Mouse (Mus musculus): ENCODE data around the gene Upk3bl. TPM values are rescaled to one million over a fixed set of nuclear protein-coding genes. Genes with fewer than 3 reads are reported as not detected.

Gene Upk3bl
- polyA plus RNA-seq, 1 experiment: not detected

DNA sequence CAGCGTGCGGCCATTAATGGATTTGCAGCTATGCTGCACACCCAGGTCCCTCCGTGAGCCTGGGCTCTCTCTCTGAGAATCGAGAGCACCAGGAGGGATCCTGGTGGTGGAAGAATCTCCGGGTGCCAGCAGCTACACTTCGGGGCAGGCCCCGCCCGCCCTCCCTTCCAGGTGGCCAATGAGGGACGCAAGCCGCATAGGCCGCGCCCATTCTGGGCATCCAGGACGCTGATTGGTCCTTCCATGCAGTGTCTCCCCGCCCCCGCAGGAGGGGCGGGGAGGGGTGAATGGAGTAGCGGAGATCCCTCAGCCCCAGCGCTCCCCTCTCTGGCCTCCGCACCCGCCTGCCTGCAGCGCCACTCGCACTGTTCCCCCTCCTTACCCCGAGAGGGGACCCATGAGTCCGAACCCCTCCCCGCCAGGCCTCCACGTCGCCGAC lies 29.4 kb downstream of the Upk3bl start, which contains the start of gene Rasa4:
Gene Rasa4 (plus strand): TSS at position 248 of the 439 bp plus-strand sequence.
- under 1% methylated on average over 28 of the region's 28 CpGs for WGBS
- H3K27ac ChIP-seq (ENCODE audit: insufficient read depth, low read length): peak within 1 kb of the TSS; percentile 61

GRCm38 (mm10) chr5:136084144-136084881 lies 30.0 kb downstream of the Upk3bl start:
- Histone ChIP-seq H3K4me3 (ENCODE audit: extremely low read depth, insufficient read depth, insufficient read length) (peak overlapping the region; percentile 82), H3K27ac (ENCODE audit: insufficient read depth, low read length) (peak overlapping the region; percentile 61), H3K27me3 (ENCODE audit: control insufficient read depth, insufficient read depth, low read length) (no peaks in the 10 kb centered on the region), H3K36me3 (ENCODE audit: control insufficient read depth, insufficient read depth, low read length) (no peaks in the 10 kb centered on the region), H3K4me1 (ENCODE audit: control insufficient read depth, insufficient read depth, insufficient read length) (peaks cover 11% of the 10 kb centered on the region; the same call in 1 of the 2 replicates)
- TF ChIP-seq POLR2A (IDR thresholded peaks at IDR 0.05; ENCODE audit: low read depth, low read length): no peak
- DNase-seq (ENCODE audit: low read depth in 1 of 2, low spot score in 2 of 2): no peak
- WGBS: 1% methylated on average over 23 of the region's 23 CpGs

More for the DNA sequence above, 29.4 kb downstream of the Upk3bl start, which contains the start of gene Rasa4:
- DNase-seq (ENCODE audit: low read depth in 1 of 2, low spot score in 2 of 2): peak; percentile 89 to 92
- peak within 1 kb of the TSS; percentile 82 for H3K4me3 ChIP-seq (ENCODE audit: extremely low read depth, insufficient read depth, insufficient read length)
- no peaks in the 10 kb centered on the region for H3K36me3 ChIP-seq (ENCODE audit: control insufficient read depth, insufficient read depth, low read length)
- TF ChIP-seq POLR2A (IDR thresholded peaks at IDR 0.05; ENCODE audit: low read depth, low read length) (peak; percentile 21; the same call in 1 of the 2 replicates), CTCF (IDR thresholded peaks at IDR 0.05; ENCODE audit: extremely low read depth, insufficient read depth, insufficient read length, insufficient replicate concordance) (no peak)
- peaks cover 9% of the 10 kb centered on the region; the same call in 1 of the 2 replicates for H3K4me1 ChIP-seq (ENCODE audit: control insufficient read depth, insufficient read depth, insufficient read length)
- H3K27me3 ChIP-seq (ENCODE audit: control insufficient read depth, insufficient read depth, low read length): no peaks in the 10 kb centered on the region

- WGBS: 12% methylated on average over 18 of the region's 21 CpGs
- Histone ChIP-seq H3K27ac (ENCODE audit: insufficient read depth, low read length) (peak overlapping the region; percentile 61), H3K36me3 (ENCODE audit: control insufficient read depth, insufficient read depth, low read length) (no peaks in the 10 kb centered on the region), H3K4me1 (ENCODE audit: control insufficient read depth, insufficient read depth, insufficient read length) (peaks cover 14% of the 10 kb centered on the region; the same call in 1 of the 2 replicates), H3K4me3 (ENCODE audit: extremely low read depth, insufficient read depth, insufficient read length) (peak overlapping the region; percentile 82), H3K27me3 (ENCODE audit: control insufficient read depth, insufficient read depth, low read length) (no peaks in the 10 kb centered on the region)
- peak in 1 of 2 experiments; percentile 15 for DNase-seq (ENCODE audit: low read depth in 1 of 2, low spot score in 2 of 2)
- no peak for TF ChIP-seq CTCF (IDR thresholded peaks at IDR 0.05; ENCODE audit: extremely low read depth, insufficient read depth, insufficient read length, insufficient replicate concordance)
- no peak for TF ChIP-seq POLR2A (IDR thresholded peaks at IDR 0.05; ENCODE audit: low read depth, low read length)
These were observed 30.8 kb downstream of the Upk3bl start for GRCm38 (mm10) chr5:136084891-136085651.

- WGBS: 59% methylated on average over 8 of the region's 8 CpGs
- H3K36me3 ChIP-seq (ENCODE audit: control insufficient read depth, insufficient read depth, low read length): no peaks in the 10 kb centered on the region
- TF ChIP-seq CTCF (IDR thresholded peaks at IDR 0.05; ENCODE audit: extremely low read depth, insufficient read depth, insufficient read length, insufficient replicate concordance): no peak
- TF ChIP-seq POLR2A (IDR thresholded peaks at IDR 0.05; ENCODE audit: low read depth, low read length): no peak
These were observed 32.0 kb downstream of the Upk3bl start for GRCm38 (mm10) chr5:136086290-136086689.

DNA sequence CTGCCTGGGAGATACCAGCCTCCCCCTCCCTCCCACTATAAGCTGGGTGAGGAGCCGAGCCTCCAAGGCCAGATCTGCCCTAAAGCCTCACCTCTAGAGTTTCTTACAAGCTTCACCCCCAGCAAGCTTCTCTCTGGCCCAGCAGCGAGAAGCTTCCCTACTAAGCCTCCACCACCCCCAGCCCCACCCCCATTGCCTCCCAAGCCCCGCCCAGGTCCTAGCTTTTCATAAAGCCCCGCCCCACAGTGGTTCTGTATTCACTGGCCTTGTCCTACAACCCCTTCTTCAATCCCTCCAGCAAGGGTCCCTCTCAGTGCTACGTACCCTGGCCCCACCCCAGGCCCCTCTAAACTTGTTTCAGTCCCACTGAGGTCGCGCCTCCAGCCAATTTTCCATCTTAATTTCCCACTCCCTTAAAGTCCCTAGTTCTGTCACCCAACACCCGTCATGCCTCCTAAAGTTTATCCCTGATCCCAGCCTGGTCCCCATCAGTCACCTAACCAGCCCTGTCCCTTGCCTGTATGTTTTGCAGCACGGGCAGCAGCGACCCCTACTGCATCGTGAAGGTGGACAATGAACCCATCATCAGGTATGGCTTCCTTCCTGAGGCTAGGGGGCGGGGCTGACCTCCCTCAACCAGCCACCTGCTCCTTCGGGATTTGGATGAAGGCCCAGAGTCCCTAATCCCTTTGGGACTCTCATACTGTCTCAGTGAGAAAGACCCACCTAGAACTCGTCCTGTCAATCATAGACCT lies 34.7 kb downstream of the Upk3bl start:
- Histone ChIP-seq H3K36me3 (ENCODE audit: control insufficient read depth, insufficient read depth, low read length) (no peaks in the 10 kb centered on the region), H3K4me3 (ENCODE audit: extremely low read depth, insufficient read depth, insufficient read length) (no peak overlapping the region), H3K4me1 (ENCODE audit: control insufficient read depth, insufficient read depth, insufficient read length) (peaks cover 11% of the 10 kb centered on the region), H3K27me3 (ENCODE audit: control insufficient read depth, insufficient read depth, low read length) (no peaks in the 10 kb centered on the region), H3K27ac (ENCODE audit: insufficient read depth, low read length) (no peak overlapping the region)
- TF ChIP-seq CTCF (IDR thresholded peaks at IDR 0.05; ENCODE audit: extremely low read depth, insufficient read depth, insufficient read length, insufficient replicate concordance): no peak
- no peak for TF ChIP-seq POLR2A (IDR thresholded peaks at IDR 0.05; ENCODE audit: low read depth, low read length)
- no peak for DNase-seq (ENCODE audit: low read depth in 1 of 2, low spot score in 2 of 2)
- 75% methylated on average over 14 of the region's 14 CpGs for WGBS

More at GRCm38 (mm10) chr5:136086290-136086689, 32.0 kb downstream of the Upk3bl start:
- no peaks in the 10 kb centered on the region for H3K27me3 ChIP-seq (ENCODE audit: control insufficient read depth, insufficient read depth, low read length)
- H3K4me3 ChIP-seq (ENCODE audit: extremely low read depth, insufficient read depth, insufficient read length): peak overlapping the region; percentile 0; the same call in 1 of the 2 replicates
- H3K27ac ChIP-seq (ENCODE audit: insufficient read depth, low read length): no peak overlapping the region
- no peak for DNase-seq (ENCODE audit: low read depth in 1 of 2, low spot score in 2 of 2)
- peaks cover 14% of the 10 kb centered on the region; the same call in 1 of the 2 replicates for H3K4me1 ChIP-seq (ENCODE audit: control insufficient read depth, insufficient read depth, insufficient read length)

- 52% methylated on average over 5 of the region's 5 CpGs for WGBS
- no peak overlapping the region for H3K27ac ChIP-seq (ENCODE audit: insufficient read depth, low read length)
- DNase-seq (ENCODE audit: low read depth in 1 of 2, low spot score in 2 of 2): no peak
These were observed 37.6 kb downstream of the Upk3bl start for GRCm38 (mm10) chr5:136091927-136092326.

More at GRCm38 (mm10) chr5:136091927-136092326, 37.6 kb downstream of the Upk3bl start:
- Histone ChIP-seq H3K4me3 (ENCODE audit: extremely low read depth, insufficient read depth, insufficient read length) (no peak overlapping the region), H3K36me3 (ENCODE audit: control insufficient read depth, insufficient read depth, low read length) (no peaks in the 10 kb centered on the region), H3K4me1 (ENCODE audit: control insufficient read depth, insufficient read depth, insufficient read length) (peaks cover 9% of the 10 kb centered on the region), H3K27me3 (ENCODE audit: control insufficient read depth, insufficient read depth, low read length) (no peaks in the 10 kb centered on the region)
- TF ChIP-seq POLR2A (IDR thresholded peaks at IDR 0.05; ENCODE audit: low read depth, low read length) (no peak), CTCF (IDR thresholded peaks at IDR 0.05; ENCODE audit: extremely low read depth, insufficient read depth, insufficient read length, insufficient replicate concordance) (no peak)

All from spleen, adult 2 months (tissue).